Mouse (Mus musculus) CH12.LX (cell line): ENCODE measurements around the gene Zkscan14. TPM values are rescaled to one million over a fixed set of nuclear protein-coding genes. Genes with fewer than 3 reads are reported as not detected.

ENCODE experiments used
- DNase-seq: peaks from one replicate; pipeline ENCODE4 v3.0.0-alpha.2; 2013; ENCODE audit errors: extremely low read depth
- H3K27ac ChIP-seq: 2 replicates; pipeline ENCODE4 v1.5.1; 2012; ENCODE audit warnings: low read depth, mild to moderate bottlenecking, control low read depth, moderate library complexity; ENCODE audit not compliant: insufficient read depth
- H3K27me3 ChIP-seq: replicated peaks from 2 replicates; pipeline ENCODE3; 2012; ENCODE audit warnings: inconsistent platforms
- H3K36me3 ChIP-seq, 2 experiments: replicated peaks in 1 of 2; 2 replicates each; pipeline versions ENCODE3 to v1.6.1; 2012; ENCODE audit warnings: inconsistent platforms in 1 of 2, low read length in 1 of 2, mild to moderate bottlenecking in 1 of 2, mixed read lengths in 1 of 2, moderate library complexity in 1 of 2; ENCODE audit not compliant: control insufficient read depth in 1 of 2, insufficient read depth in 1 of 2
- H3K4me1 ChIP-seq, 2 experiments: 2 replicates each; pipeline ENCODE4 v1.6.1; 2012; ENCODE audit warnings: inconsistent platforms in 1 of 2, moderate library complexity in 1 of 2; ENCODE audit not compliant: insufficient read depth in 2 of 2, control insufficient read depth in 1 of 2
- H3K4me2 ChIP-seq: 2 replicates; pipeline ENCODE4 v1.6.1; 2012; ENCODE audit warnings: low read depth, mild to moderate bottlenecking, control low read depth; ENCODE audit not compliant: poor library complexity, insufficient read depth, severe bottlenecking
- H3K4me3 ChIP-seq, 3 experiments: fragments of 150-350 bp in 1 of 3; sonication (generic) in 1 of 3; replicated peaks in 1 of 3; 2 replicates each; pipeline versions ENCODE3 to v1.5.1; 2011 to 2012; ENCODE audit warnings: low read depth in 2 of 3, low read length in 2 of 3, mild to moderate bottlenecking in 2 of 3, moderate library complexity in 2 of 3, control low read depth in 1 of 3, improper control_type of control experiment in 1 of 3, inconsistent platforms in 1 of 3, mixed read lengths in 1 of 3; ENCODE audit not compliant: poor library complexity in 1 of 3
- H3K79me2 ChIP-seq: replicated peaks from 2 replicates; pipeline ENCODE4 v1.6.1; 2012; ENCODE audit warnings: mild to moderate bottlenecking, moderate library complexity; ENCODE audit not compliant: control insufficient read depth, poor library complexity, insufficient read depth, severe bottlenecking; ENCODE audit errors: extremely low read depth
- H3K9ac ChIP-seq: 2 replicates; pipeline ENCODE4 v1.6.1; 2012; ENCODE audit warnings: low read depth, mild to moderate bottlenecking, control low read depth, moderate library complexity; ENCODE audit not compliant: insufficient read depth
- H3K9me3 ChIP-seq: replicated peaks from 2 replicates; pipeline ENCODE3; 2012; ENCODE audit warnings: low read length, inconsistent platforms, mixed read lengths
- CHD1 ChIP-seq: IDR thresholded peaks from 2 replicates; pipeline ENCODE4 v1.6.1; 2012; ENCODE audit warnings: low read depth, low read length, improper control_type of control experiment, inconsistent platforms
- CHD2 ChIP-seq: IDR thresholded peaks from 2 replicates; pipeline ENCODE4 v1.6.1; 2011; ENCODE audit warnings: low read length, improper control_type of control experiment
- CTCF ChIP-seq, 2 experiments: IDR thresholded peaks in 1 of 2; conservative IDR thresholded peaks in 1 of 2; 2 replicates each; pipeline ENCODE4 v1.5.1; 2011 to 2012; ENCODE audit warnings: low read depth in 2 of 2, low read length in 2 of 2, improper control_type of control experiment in 1 of 2, inconsistent platforms in 1 of 2, mild to moderate bottlenecking in 1 of 2, moderate library complexity in 1 of 2
- EP300 ChIP-seq: IDR thresholded peaks from 2 replicates; pipeline ENCODE4 v1.6.1; 2011; ENCODE audit warnings: low read length, improper control_type of control experiment
- ETS1 ChIP-seq: conservative IDR thresholded peaks from 2 replicates; pipeline ENCODE4 v1.6.1; 2012; ENCODE audit warnings: low read depth, mild to moderate bottlenecking, inconsistent platforms, low read length, improper control_type of control experiment, moderate library complexity
- GABPA ChIP-seq: IDR thresholded peaks from 2 replicates; pipeline ENCODE4 v1.6.1; 2012; ENCODE audit warnings: low read depth, low read length, improper control_type of control experiment, inconsistent platforms; ENCODE audit not compliant: insufficient replicate concordance
- HCFC1 ChIP-seq: IDR thresholded peaks from 2 replicates; pipeline ENCODE4 v1.6.1; 2012; ENCODE audit warnings: low read depth, mild to moderate bottlenecking, inconsistent platforms, low read length, improper control_type of control experiment
- IRF4 ChIP-seq: IDR thresholded peaks from 2 replicates; pipeline ENCODE4 v1.6.1; 2014; ENCODE audit warnings: low read depth, mild to moderate bottlenecking, inconsistent platforms, low read length, improper control_type of control experiment
- JUN ChIP-seq: IDR thresholded peaks from 2 replicates; pipeline ENCODE4 v1.6.1; 2011; ENCODE audit warnings: low read depth, mild to moderate bottlenecking, low read length, improper control_type of control experiment, moderate library complexity; ENCODE audit not compliant: insufficient read depth
- KAT2A ChIP-seq: IDR thresholded peaks from 2 replicates; pipeline ENCODE4 v1.6.1; 2012; ENCODE audit warnings: low read length, improper control_type of control experiment, inconsistent platforms; ENCODE audit not compliant: insufficient replicate concordance
- MAX ChIP-seq: IDR thresholded peaks from 2 replicates; pipeline ENCODE4 v1.6.1; 2011; ENCODE audit warnings: low read length, improper control_type of control experiment
- MAZ ChIP-seq: IDR thresholded peaks from 2 replicates; pipeline ENCODE4 v1.6.1; 2012; ENCODE audit warnings: low read depth, mild to moderate bottlenecking, inconsistent platforms, low read length, improper control_type of control experiment, moderate library complexity
- MXI1 ChIP-seq: IDR thresholded peaks from 2 replicates; pipeline ENCODE4 v1.6.1; 2011; ENCODE audit warnings: mild to moderate bottlenecking, low read depth, low read length, improper control_type of control experiment
- MYC ChIP-seq: IDR thresholded peaks from 2 replicates; pipeline ENCODE4 v1.6.1; 2011; ENCODE audit warnings: low read depth, mild to moderate bottlenecking, improper control_type of control experiment, low read length
- NRF1 ChIP-seq: IDR thresholded peaks from 2 replicates; pipeline ENCODE4 v1.6.1; 2014; ENCODE audit warnings: low read depth, mild to moderate bottlenecking, inconsistent platforms, low read length, improper control_type of control experiment, moderate library complexity
- PAX5 ChIP-seq: IDR thresholded peaks from 2 replicates; pipeline ENCODE4 v1.6.1; 2012; ENCODE audit warnings: low read length, inconsistent platforms, mixed read lengths
- POLR2A ChIP-seq: IDR thresholded peaks from 2 replicates; pipeline ENCODE4 v1.6.1; 2011; ENCODE audit warnings: low read depth, mild to moderate bottlenecking, improper control_type of control experiment, low read length
- POLR2AphosphoS2 ChIP-seq: IDR thresholded peaks from 2 replicates; pipeline ENCODE4 v1.6.1; 2011; ENCODE audit warnings: low read depth, low read length, improper control_type of control experiment
- RAD21 ChIP-seq: IDR thresholded peaks from 2 replicates; pipeline ENCODE4 v1.6.1; 2011; ENCODE audit warnings: low read depth, mild to moderate bottlenecking, low read length, improper control_type of control experiment, moderate library complexity
- RCOR1 ChIP-seq: conservative IDR thresholded peaks from 2 replicates; pipeline ENCODE4 v1.6.1; 2012; ENCODE audit warnings: low read depth, mild to moderate bottlenecking, inconsistent platforms, low read length, improper control_type of control experiment
- SIN3A ChIP-seq: IDR thresholded peaks from 2 replicates; pipeline ENCODE4 v1.6.1; 2012; ENCODE audit warnings: low read length, improper control_type of control experiment, inconsistent platforms
- TBP ChIP-seq: conservative IDR thresholded peaks from 2 replicates; pipeline ENCODE4 v1.6.1; 2011; ENCODE audit warnings: low read depth, low read length, improper control_type of control experiment
- UBTF ChIP-seq: IDR thresholded peaks from 2 replicates; pipeline ENCODE4 v1.6.1; 2012; ENCODE audit warnings: low read depth, mild to moderate bottlenecking, inconsistent platforms, low read length, improper control_type of control experiment, moderate library complexity
- ZC3H11A ChIP-seq: IDR thresholded peaks from 2 replicates; pipeline ENCODE4 v1.6.1; 2012; ENCODE audit warnings: low read depth, mild to moderate bottlenecking, inconsistent platforms, low read length, improper control_type of control experiment
- ZKSCAN1 ChIP-seq: IDR thresholded peaks from 2 replicates; pipeline ENCODE4 v1.6.1; 2012; ENCODE audit warnings: low read depth, inconsistent platforms, low read length, improper control_type of control experiment, borderline replicate concordance
- ZNF384 ChIP-seq: IDR thresholded peaks from 2 replicates; pipeline ENCODE4 v1.6.1; 2012; ENCODE audit warnings: low read depth, low read length, improper control_type of control experiment, inconsistent platforms
- dilution Hi-C: fragments of 300-500 bp; cut with MboI; formaldehyde crosslinking; loops from 2 replicates; pipeline ENCODE4 v1.14.3; 2020; ENCODE audit warnings: low sequenced_read_pairs; ENCODE audit not compliant: extremely low pct_unique_long_range_greater_than_20kb, extremely low pct_ligation_motif_present
- in situ Hi-C: fragments of 300-500 bp; cut with MboI; formaldehyde crosslinking; loops from 3 replicates; pipeline ENCODE4 v1.14.3; 2019; ENCODE audit warnings: low sequenced_read_pairs, low pct_ligation_motif_present, low pct_unique_long_range_greater_than_20kb, mixed read lengths
- polyA plus RNA-seq: library from polyadenylated mRNA; unstranded; fragments of >175 nt; gene quantifications from 2 replicates; pipeline ENCODE4 v1.2.1, GENCODE M21; 2012; ENCODE audit warnings: low read depth; ENCODE audit not compliant: insufficient read length
- total RNA-seq, 2 experiments: library from RNA; depleted of rRNA; stranded (reverse); fragments of 300-350 nt in 1 of 2; fragments of >200 nt in 1 of 2; gene quantifications; 2 replicates each; pipeline ENCODE4 v1.2.3; 2012 to 2014

Zkscan14 gene
- total and polyA plus RNA-seq, 3 experiments = 10.1 to 12.1 (median 10.7) TPM

DNA sequence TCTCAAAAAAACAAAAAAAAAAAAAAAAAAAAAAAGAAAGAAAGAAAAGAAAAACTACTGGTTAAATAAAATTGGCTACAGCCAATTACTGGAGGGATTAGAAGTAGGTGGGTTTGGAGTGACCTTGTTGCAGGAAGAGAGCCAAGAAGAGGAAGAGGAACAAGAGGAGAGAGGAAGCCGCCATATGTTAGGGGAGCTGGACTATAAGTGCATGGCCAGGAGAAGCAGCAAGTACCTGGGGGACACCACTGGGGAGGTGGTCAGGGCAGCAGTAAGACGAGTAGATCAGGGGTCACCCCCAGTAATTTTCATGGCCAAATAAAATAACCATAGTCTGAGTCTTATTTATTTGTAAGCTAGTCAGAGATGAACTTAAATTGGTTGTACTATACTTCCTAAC, 16.4 kb downstream of the Zkscan14 start:
- DNase-seq = no peak
- Histone ChIP-seq H3K27me3 (no peaks in the 10 kb centered on the region), H3K4me1 (peaks cover 9 to 17% of the 10 kb centered on the region in 2 experiments), H3K4me3 (no peak overlapping the region), H3K27ac (no peak overlapping the region), H3K79me2 (peaks cover 42% of the 10 kb centered on the region), H3K4me2 (no peak overlapping the region), H3K9ac (no peak overlapping the region), H3K36me3 (peaks cover 63 to 86% of the 10 kb centered on the region in 2 experiments), H3K9me3 (no peaks in the 10 kb centered on the region)
- in situ Hi-C loops = no loop called here
- dilution Hi-C loops = no loop called here
- TF ChIP-seq EP300 (no peak), GABPA (no peak), RAD21 (no peak), CHD1 (no peak), ZKSCAN1 (no peak), SIN3A (no peak), TBP (no peak), MAX (no peak), CHD2 (no peak), ETS1 (no peak), HCFC1 (no peak), MXI1 (no peak), POLR2AphosphoS2 (no peak), MYC (no peak), ZC3H11A (no peak), POLR2A (no peak), PAX5 (no peak), KAT2A (no peak)

DNA sequence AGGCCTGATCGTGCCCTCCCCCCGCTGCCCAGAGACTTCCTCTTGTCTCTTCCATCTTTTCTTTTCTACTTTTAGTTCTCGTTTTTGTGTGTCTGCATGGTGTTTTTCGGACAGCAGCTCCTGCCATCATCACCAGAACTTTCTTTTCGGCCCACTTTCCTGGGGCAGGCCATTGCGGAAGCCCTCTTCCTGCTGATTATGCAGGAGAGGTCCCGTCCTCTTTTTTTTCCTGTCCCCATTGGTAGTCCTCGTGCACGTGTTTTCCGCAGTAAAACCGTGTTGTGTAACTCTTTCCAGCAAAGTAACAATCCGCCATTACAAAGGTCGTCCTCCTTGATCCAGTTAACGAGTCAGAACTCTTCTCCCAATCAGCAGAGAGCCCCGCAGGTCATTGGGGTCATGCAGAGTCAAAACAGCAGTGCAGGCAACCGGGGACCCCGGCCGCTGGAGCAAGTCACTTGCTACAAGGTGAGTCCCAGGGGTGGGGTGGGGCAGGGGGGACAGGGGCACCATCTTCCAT, 23.1 kb downstream of the Zkscan14 start:
- Histone ChIP-seq H3K79me2 (peaks cover under 1% of the 10 kb centered on the region), H3K4me3 (no peak overlapping the region), H3K27me3 (no peaks in the 10 kb centered on the region), H3K36me3 (peaks cover 93 to 100% of the 10 kb centered on the region in 2 experiments), H3K4me2 (no peak overlapping the region), H3K9me3 (no peaks in the 10 kb centered on the region), H3K4me1 (peaks cover 0 to 14% of the 10 kb centered on the region in 2 experiments; a peak in 2 of 4 replicates), H3K9ac (no peak overlapping the region), H3K27ac (no peak overlapping the region)
- in situ Hi-C loops = no loop called here
- dilution Hi-C loops = no loop called here
- no peak for DNase-seq
- no peak for TF ChIP-seq RCOR1
- no peak for TF ChIP-seq ETS1
- TF ChIP-seq IRF4 = no peak
- TF ChIP-seq MAZ = no peak
- TF ChIP-seq MAX = no peak
- no peak for TF ChIP-seq UBTF
- no peak for TF ChIP-seq POLR2AphosphoS2
- no peak for TF ChIP-seq EP300
- TF ChIP-seq ZKSCAN1 = no peak
- no peak for TF ChIP-seq NRF1
- TF ChIP-seq CHD2 = no peak
- no peak for TF ChIP-seq PAX5
- TF ChIP-seq JUN = no peak
- no peak for TF ChIP-seq TBP
- TF ChIP-seq CTCF (conservative IDR thresholded peaks at IDR 0.05 in 1 of 2, IDR thresholded peaks at IDR 0.05 in 1 of 2; ENCODE audit: low read depth in 2 of 2, low read length in 2 of 2) = no peak
- no peak for TF ChIP-seq ZNF384
- no peak for TF ChIP-seq ZC3H11A
- TF ChIP-seq KAT2A = no peak
- TF ChIP-seq MXI1 = no peak
